Mouse (Mus musculus) kidney, embryonic 14.5 days (tissue): ENCODE measurements around the gene 9930111J21Rik2. TPM values are rescaled to one million over a fixed set of nuclear protein-coding genes. Genes with fewer than 3 reads are reported as not detected.

Experiments used
- polyA plus RNA-seq: library from polyadenylated mRNA; unstranded; fragments of >200 nt; fragmentation: Nextera tagmentation; extraction: Ambion mirVana; gene quantifications from 2 replicates; pipeline ENCODE4 v1.2.1, GENCODE M21; 2014

9930111J21Rik2 gene
- polyA plus RNA-seq, 1 experiment from 2014 or later = 0.39 TPM

Other genes starting within 250 kb of the 9930111J21Rik2 start
- gene Trim41, start 233.9 kb downstream of the 9930111J21Rik2 start, polyA plus RNA-seq = 5.8 and 6.1 TPM in 2 replicates
- 1.3 and 2.9 TPM in 2 replicates for gene Trim7, start 225.1 kb downstream of the 9930111J21Rik2 start, polyA plus RNA-seq
- gene Gm12184, start 224.6 kb downstream of the 9930111J21Rik2 start, polyA plus RNA-seq = 5.6 and 7.6 TPM in 2 replicates
- gene Irgm1, start 179.6 kb downstream of the 9930111J21Rik2 start, polyA plus RNA-seq = 11.7 and 13.2 TPM in 2 replicates
- 0.15 and 0.23 TPM in 2 replicates for gene Gm5431, start 149.0 kb downstream of the 9930111J21Rik2 start, polyA plus RNA-seq
- gene Psme2b, start 105.1 kb downstream of the 9930111J21Rik2 start, polyA plus RNA-seq = 1.9 and 2.5 TPM in 2 replicates
- gene Olfr56, start 72.4 kb downstream of the 9930111J21Rik2 start, polyA plus RNA-seq = not detected in 2 replicates
- 0.20 and 0.53 TPM in 2 replicates for gene 9930111J21Rik1, start 71.8 kb downstream of the 9930111J21Rik2 start, polyA plus RNA-seq
- not detected in 2 replicates for gene Gm12185, start 59.0 kb downstream of the 9930111J21Rik2 start, polyA plus RNA-seq
- 0.15 TPM in 1 of 2 replicates, not detected in the other for gene Tgtp1, start 57.1 kb downstream of the 9930111J21Rik2 start, polyA plus RNA-seq
- 0.20 TPM in 1 of 2 replicates, not detected in the other for gene Tgtp2, start 13.0 kb upstream of the 9930111J21Rik2 start, polyA plus RNA-seq
- gene Ifi47, start 25.3 kb upstream of the 9930111J21Rik2 start, polyA plus RNA-seq = 1.7 and 2.0 TPM in 2 replicates
- not detected in 2 replicates for gene Olfr1396, start 63.6 kb upstream of the 9930111J21Rik2 start, polyA plus RNA-seq
- gene Olfr1395, start 91.0 kb upstream of the 9930111J21Rik2 start, polyA plus RNA-seq = not detected in 2 replicates
- gene Olfr1394, start 103.1 kb upstream of the 9930111J21Rik2 start, polyA plus RNA-seq = not detected in 2 replicates
- 1.6 and 3.1 TPM in 2 replicates for gene Btnl9, start 135.9 kb upstream of the 9930111J21Rik2 start, polyA plus RNA-seq
- gene Zfp62, start 152.1 kb upstream of the 9930111J21Rik2 start, polyA plus RNA-seq = 27.6 and 51.1 TPM in 2 replicates
- gene Mgat1, start 192.9 kb upstream of the 9930111J21Rik2 start, polyA plus RNA-seq = 43.8 and 55.3 TPM in 2 replicates
- not detected in 2 replicates for gene Olfr1393, start 227.1 kb upstream of the 9930111J21Rik2 start, polyA plus RNA-seq
- not detected in 2 replicates for gene Olfr1392, start 234.0 kb upstream of the 9930111J21Rik2 start, polyA plus RNA-seq